Mouse (Mus musculus): ENCODE measurements around the gene Eif2b3.

DNA sequence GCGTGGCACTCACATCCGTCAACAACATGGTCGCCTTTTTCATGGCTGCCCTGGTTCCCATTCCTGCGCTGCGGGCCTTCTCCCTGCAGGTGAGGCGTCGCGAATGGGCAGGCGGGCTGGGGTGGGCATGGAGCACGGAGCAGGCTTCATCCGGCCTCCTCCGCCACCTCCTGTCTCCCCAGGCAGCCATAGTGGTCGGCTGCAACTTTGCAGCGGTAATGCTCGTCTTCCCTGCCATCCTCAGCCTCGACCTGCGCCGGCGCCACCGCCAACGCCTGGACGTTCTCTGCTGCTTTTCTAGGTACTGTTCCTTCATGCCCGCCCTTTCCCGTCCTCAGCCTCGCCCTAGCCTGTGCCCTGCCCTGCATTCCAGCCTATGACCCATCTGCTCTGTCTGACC, 90.1 kb downstream of the Eif2b3 start:
- TF ChIP-seq CTCF (IDR thresholded peaks at IDR 0.05; ENCODE audit: borderline replicate concordance, insufficient read depth, low read depth, low read length) (no peak), POLR2A (IDR thresholded peaks at IDR 0.05; ENCODE audit: borderline replicate concordance, insufficient read depth, low read length) (no peak)

Measured in cerebellum, adult 2 months (tissue).